Mouse (Mus musculus): ENCODE measurements around the gene Irx4.

GRCm38 (mm10) chr13:73252022-73252421, 8.3 kb upstream of the Irx4 start:
- TF ChIP-seq POLR2A (IDR thresholded peaks at IDR 0.05; ENCODE audit: borderline replicate concordance, control insufficient read depth, low read depth, low read length) (no peak), CTCF (IDR thresholded peaks at IDR 0.05; ENCODE audit: control insufficient read depth, insufficient read depth, low read length) (no peak)

Data from bone marrow, adult 2 months (tissue).